Mouse (Mus musculus) cerebellum, adult 2 months (tissue): ENCODE measurements around the gene Tmem106c. TPM values are rescaled to one million over a fixed set of nuclear protein-coding genes. Genes with fewer than 3 reads are reported as not detected.

Source experiments
- DNase-seq, 2 experiments: peaks; one replicate each; pipeline ENCODE4 v3.0.0; 2021
- H3K27ac ChIP-seq: fragments of 200-500 bp; 2 replicates; pipeline ENCODE4 v1.5.1; 2012; ENCODE audit warnings: low read length, control low read depth, inconsistent platforms; ENCODE audit not compliant: insufficient read depth
- H3K27me3 ChIP-seq: fragments of 200-500 bp; 2 replicates; pipeline ENCODE4 v1.6.1; 2012; ENCODE audit warnings: inconsistent platforms, mild to moderate bottlenecking, low read length, moderate library complexity; ENCODE audit not compliant: control insufficient read depth, insufficient read depth
- H3K4me1 ChIP-seq: fragments of 200-500 bp; 2 replicates; pipeline ENCODE4 v1.6.1; 2011; ENCODE audit warnings: low read length; ENCODE audit not compliant: control insufficient read depth, insufficient read depth
- H3K4me3 ChIP-seq: fragments of 200-500 bp; replicated peaks from 2 replicates; pipeline ENCODE3; 2011; ENCODE audit warnings: mild to moderate bottlenecking, low read depth, low read length, control low read depth; ENCODE audit not compliant: insufficient read depth
- CTCF ChIP-seq: fragments of 200-500 bp; IDR thresholded peaks from 2 replicates; pipeline ENCODE4 v1.5.1; 2011; ENCODE audit warnings: low read depth, mild to moderate bottlenecking, control low read depth, low read length, moderate library complexity, borderline replicate concordance; ENCODE audit not compliant: insufficient read depth
- POLR2A ChIP-seq: fragments of 200-500 bp; IDR thresholded peaks from 2 replicates; pipeline ENCODE4 v1.6.1; 2011; ENCODE audit warnings: low read length, control low read depth, borderline replicate concordance; ENCODE audit not compliant: insufficient read depth
- WGBS: fragments of 180-500 bp; shearing (Covaris S2); methylation state at CpG from one replicate; pipeline ENCODE4 v1.1.7; 2018; 5-methylcytosine and 5-hydroxymethylcytosine counted together
- polyA plus RNA-seq: library from polyadenylated mRNA; depleted of rRNA; stranded (reverse); fragments of >200 nt; gene quantifications from 2 replicates; pipeline ENCODE4 v1.2.3, GENCODE M21; 2012

Tmem106c gene
- polyA plus RNA-seq, 1 experiment, result 74.1 TPM

GRCm38 (mm10) chr15:97927821-97928220 is 36.2 kb upstream of the Tmem106c start:
- H3K27ac ChIP-seq, result no peak overlapping the region
- H3K4me1 ChIP-seq, result no peaks in the 10 kb centered on the region
- TF ChIP-seq CTCF (no peak), POLR2A (no peak)
- WGBS, result 80% methylated on average over 6 of the region's 6 CpGs
- no peak for DNase-seq
- H3K27me3 ChIP-seq, result no peaks in the 10 kb centered on the region
- no peak overlapping the region for H3K4me3 ChIP-seq

DNA sequence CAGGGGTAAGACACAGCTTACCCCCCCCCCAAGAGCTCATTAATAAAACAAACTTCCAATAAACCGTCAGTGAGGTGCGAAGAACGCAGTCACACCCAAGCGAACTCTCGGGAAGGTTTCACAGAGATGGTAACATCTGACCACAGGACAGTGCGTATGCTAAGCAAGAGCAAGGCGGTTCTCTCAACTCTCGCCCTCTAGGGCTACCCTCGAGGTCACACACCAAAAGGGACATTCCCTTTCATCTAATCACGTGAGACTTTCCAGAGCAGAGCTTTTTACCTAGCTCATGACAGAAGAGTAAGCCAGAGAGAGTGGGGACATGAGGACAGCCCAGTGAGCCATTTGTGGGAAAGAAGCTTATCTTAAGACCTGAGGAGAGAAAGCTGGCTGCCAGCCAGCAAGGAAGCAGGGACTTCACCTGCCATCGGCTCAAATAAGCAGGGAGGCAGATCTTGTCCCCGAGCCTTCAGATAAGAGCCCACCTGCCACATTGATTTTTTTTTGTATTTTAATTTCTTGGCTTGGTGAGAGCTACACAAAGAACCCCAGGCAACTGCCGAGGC is 34.7 kb upstream of the Tmem106c start:
- no peak for DNase-seq
- 59% methylated on average over 13 of the region's 13 CpGs for WGBS
- Histone ChIP-seq H3K27ac (no peak overlapping the region), H3K4me1 (no peaks in the 10 kb centered on the region), H3K27me3 (no peaks in the 10 kb centered on the region), H3K4me3 (no peak overlapping the region)
- TF ChIP-seq POLR2A, result no peak
- TF ChIP-seq CTCF, result no peak

DNA sequence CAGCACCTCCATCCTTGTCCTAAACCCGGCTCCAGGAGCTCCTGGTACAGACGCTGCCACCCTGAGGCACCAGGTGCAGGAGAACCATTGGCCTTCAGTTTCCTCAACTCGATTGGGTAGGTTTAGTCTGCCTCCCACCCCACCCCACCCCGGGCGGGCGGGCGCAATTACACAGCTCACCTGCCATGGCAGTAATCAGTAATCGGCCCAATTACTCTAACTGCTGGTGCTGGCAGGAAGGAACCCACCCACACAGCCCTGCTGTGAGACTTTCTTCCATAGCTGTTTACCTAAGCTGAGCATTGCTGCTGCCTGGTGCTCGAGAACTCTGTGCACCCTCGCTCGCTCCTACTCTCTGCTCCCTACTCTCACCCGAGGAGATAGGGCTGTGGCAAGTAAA is 31.6 kb upstream of the Tmem106c start:
- DNase-seq, result no peak
- H3K4me1 ChIP-seq, result no peaks in the 10 kb centered on the region
- H3K27me3 ChIP-seq, result no peaks in the 10 kb centered on the region
- no peak overlapping the region for H3K4me3 ChIP-seq
- TF ChIP-seq POLR2A (no peak), CTCF (no peak)
- H3K27ac ChIP-seq, result no peak overlapping the region
- WGBS, result 87% methylated on average over 12 of the region's 12 CpGs

GRCm38 (mm10) chr15:97938580-97938979 is 25.4 kb upstream of the Tmem106c start:
- DNase-seq, result no peak
- Histone ChIP-seq H3K4me1 (no peaks in the 10 kb centered on the region), H3K27ac (no peak overlapping the region), H3K27me3 (no peaks in the 10 kb centered on the region), H3K4me3 (no peak overlapping the region)
- no peak for TF ChIP-seq CTCF
- no peak for TF ChIP-seq POLR2A
- 7% methylated on average over 6 of the region's 6 CpGs for WGBS

DNA sequence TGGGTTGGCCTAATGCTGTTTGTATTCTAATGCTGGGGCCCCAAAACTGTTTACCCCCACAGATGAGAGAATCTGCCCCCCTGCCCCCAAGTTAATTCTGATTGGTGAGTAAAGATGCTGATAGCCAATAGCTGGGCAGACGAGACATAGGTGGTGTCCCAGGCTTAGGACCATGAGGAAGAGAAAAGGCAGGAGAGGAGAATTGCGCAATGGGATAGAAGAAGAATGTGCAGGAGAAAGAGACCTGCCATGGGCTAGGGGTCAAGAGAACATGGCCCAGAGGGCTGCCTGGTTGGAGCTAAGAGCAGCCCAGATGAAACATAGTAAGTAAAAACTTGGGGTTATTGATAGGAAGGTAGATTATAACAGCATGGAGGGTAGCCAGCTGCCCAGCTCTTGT is 23.9 kb upstream of the Tmem106c start:
- no peak for DNase-seq
- no peak overlapping the region for H3K27ac ChIP-seq
- TF ChIP-seq POLR2A (no peak), CTCF (no peak)
- H3K4me3 ChIP-seq, result no peak overlapping the region
- H3K27me3 ChIP-seq, result no peaks in the 10 kb centered on the region
- WGBS, result 94% methylated on average over 2 of the region's 2 CpGs
- H3K4me1 ChIP-seq, result no peaks in the 10 kb centered on the region

DNA sequence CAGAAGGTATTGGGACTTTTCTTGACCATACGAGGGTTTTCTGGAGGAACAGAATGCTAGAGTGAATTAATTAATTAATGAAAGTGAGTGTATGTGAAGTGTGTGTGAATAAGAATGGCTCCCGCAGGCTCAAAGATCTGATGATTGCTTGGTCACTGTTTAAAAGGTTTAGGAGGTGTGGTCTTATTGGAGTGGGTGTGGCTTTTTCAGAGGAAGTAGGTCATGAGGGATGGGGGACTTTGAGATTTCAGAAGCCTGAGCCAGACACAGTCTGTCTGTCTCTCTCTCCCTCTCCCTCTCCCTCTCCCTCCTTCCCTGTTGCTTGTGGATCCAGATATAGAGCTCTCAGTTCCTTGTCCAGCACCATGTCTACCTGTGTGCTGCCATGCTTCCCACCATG is 22.7 kb upstream of the Tmem106c start:
- Histone ChIP-seq H3K27ac (no peak overlapping the region), H3K4me1 (no peaks in the 10 kb centered on the region), H3K4me3 (no peak overlapping the region), H3K27me3 (no peaks in the 10 kb centered on the region)
- DNase-seq, result no peak
- 92% methylated on average over 2 of the region's 2 CpGs for WGBS
- TF ChIP-seq CTCF (no peak), POLR2A (no peak)

DNA sequence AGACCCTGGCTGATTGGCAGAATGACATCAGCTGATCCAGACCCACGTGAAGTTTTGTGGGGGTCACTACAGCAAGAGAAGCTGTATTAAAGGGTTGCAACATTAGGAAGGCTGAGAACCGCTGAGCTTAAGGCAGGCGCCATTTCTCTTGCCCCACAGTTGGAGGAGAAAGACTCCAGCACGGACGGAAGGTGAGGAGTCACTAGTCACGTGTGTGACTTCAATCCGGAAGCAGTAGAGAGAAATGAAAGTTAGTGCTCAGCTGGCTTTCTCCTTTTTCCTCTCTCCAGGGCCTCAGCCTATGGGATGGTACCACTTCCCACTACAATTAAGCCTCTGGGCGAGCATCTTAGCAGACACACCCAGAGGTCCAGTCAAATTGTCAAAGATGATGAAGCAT is 21.5 kb upstream of the Tmem106c start:
- no peak for DNase-seq
- no peak overlapping the region for H3K4me3 ChIP-seq
- TF ChIP-seq POLR2A, result no peak
- no peak for TF ChIP-seq CTCF
- H3K27ac ChIP-seq, result no peak overlapping the region
- H3K27me3 ChIP-seq, result no peaks in the 10 kb centered on the region
- WGBS, result 81% methylated on average over 8 of the region's 8 CpGs
- no peaks in the 10 kb centered on the region for H3K4me1 ChIP-seq

DNA sequence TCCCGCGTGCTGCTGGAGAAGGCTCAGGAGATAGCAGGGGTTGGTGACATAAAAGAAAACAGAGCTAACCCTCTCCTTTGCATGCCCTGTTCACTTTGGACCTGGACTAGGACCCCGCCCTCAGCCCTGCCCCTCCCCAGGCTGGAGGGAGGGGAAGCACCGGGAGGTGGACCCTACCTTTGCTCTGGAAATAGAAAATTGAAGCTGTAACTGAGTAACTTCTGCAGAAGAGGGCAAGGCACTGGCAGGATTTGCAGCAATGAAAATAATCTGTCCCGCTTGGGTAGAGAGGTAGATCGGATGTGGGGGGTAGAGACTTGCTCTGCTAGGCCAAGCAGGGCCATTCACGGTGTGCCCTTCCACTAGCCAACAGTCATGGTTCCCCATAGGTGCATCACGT is 20.6 kb upstream of the Tmem106c start:
- no peaks in the 10 kb centered on the region for H3K4me1 ChIP-seq
- DNase-seq, result no peak
- TF ChIP-seq POLR2A (no peak), CTCF (no peak)
- H3K27ac ChIP-seq, result no peak overlapping the region
- 86% methylated on average over 8 of the region's 8 CpGs for WGBS
- H3K4me3 ChIP-seq, result no peak overlapping the region
- H3K27me3 ChIP-seq, result no peaks in the 10 kb centered on the region

DNA sequence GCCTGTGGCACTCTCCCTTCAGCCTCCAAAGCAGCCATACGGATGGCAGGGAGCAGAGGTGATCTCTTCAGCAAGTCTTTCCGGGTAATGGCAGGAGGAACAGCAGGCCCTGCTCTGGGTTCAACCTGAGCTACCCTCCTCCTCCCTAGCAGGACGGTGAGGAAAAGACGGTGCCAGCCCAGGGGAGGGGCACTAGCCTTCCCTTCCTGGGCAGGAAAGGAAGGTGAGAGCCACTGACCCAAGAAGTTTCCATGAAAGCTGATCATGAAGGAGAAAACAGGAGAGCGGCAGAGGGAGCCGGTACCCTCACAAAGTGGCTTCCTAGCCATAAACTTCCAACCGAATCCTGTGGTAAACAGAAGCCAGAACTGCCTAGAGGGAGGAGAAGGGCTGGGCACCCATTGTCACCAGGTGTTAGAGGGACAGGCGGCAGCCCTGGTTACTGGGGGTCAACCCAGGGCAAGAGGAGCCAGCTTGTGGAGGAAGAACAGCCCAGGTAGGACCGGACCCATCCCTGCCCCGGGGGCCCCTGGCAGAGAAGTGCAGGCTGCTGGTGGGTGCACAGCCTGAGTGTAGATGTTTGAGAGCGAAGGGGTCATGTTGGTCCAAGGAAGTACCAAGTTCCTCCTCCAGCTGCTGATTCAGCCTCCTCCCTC is 19.0 kb upstream of the Tmem106c start:
- no peak overlapping the region for H3K4me3 ChIP-seq
- 80% methylated on average over 11 of the region's 11 CpGs for WGBS
- DNase-seq, result no peak
- no peaks in the 10 kb centered on the region for H3K4me1 ChIP-seq
- H3K27me3 ChIP-seq, result no peaks in the 10 kb centered on the region
- TF ChIP-seq CTCF (no peak), POLR2A (no peak)
- no peak overlapping the region for H3K27ac ChIP-seq
